Mouse (Mus musculus) telencephalon, adult 2 months (tissue): Measurements from ENCODE around the gene Ccdc59.

ENCODE experiments used
- DNase-seq: peaks from one replicate; pipeline ENCODE4 v3.0.0-alpha.2; 2011; ENCODE audit warnings: low read depth, low spot score

The Ccdc59 gene

DNA sequence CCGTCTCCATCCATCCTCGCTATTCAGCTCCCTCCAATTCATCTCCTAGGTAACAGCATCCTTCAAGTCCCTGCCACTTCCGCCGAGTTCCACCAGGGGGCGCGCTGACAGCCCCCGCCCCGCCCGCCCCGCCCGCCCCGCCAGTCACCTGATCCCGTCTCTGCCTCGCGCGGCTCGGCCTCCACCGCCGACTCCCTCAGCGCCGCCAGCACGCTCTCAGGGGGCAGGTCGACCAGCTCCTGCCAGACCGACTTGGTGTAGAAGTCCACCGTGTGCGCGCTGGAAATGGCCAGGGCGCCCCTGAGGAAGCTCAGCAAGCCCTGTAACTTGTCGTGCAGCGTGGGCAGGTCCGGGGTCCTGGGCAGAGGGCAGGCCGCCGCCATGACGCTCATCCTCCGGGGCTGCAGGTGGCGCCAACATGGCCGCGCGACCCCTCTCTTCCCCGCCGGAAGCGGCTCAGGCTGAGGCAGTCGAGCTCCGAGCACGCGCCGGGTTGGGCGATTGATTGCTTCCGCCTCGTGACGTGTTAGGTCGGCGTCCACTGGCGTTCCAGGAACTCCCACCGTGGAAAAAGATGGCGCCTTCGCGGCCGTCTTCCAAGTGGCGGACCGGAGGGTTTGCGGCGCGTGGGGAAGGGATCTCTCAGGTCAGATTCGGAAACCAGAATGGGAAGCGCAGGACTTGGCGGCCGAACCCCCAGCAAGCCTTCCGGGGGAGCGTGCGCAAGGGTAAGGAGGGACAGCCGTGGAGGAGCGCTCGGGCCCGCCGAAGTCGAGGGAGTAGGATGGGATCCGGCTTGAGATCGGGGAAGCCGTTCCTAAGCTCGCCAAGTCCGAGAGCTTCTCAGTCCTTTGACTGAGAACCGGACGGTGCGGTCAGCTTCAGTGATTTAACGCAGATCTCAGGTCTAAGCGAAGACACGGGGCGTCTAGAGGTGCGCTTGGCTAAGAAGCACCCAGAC is at the start of gene Ccdc59, which contains the start of gene Mettl25:
Gene Ccdc59 (plus strand): TSS at position 140 of the 961 bp plus-strand sequence.
Gene Mettl25 (minus strand): TSS at position 453 of the 961 bp plus-strand sequence.
- DNase-seq: peak; percentile 97

DNA sequence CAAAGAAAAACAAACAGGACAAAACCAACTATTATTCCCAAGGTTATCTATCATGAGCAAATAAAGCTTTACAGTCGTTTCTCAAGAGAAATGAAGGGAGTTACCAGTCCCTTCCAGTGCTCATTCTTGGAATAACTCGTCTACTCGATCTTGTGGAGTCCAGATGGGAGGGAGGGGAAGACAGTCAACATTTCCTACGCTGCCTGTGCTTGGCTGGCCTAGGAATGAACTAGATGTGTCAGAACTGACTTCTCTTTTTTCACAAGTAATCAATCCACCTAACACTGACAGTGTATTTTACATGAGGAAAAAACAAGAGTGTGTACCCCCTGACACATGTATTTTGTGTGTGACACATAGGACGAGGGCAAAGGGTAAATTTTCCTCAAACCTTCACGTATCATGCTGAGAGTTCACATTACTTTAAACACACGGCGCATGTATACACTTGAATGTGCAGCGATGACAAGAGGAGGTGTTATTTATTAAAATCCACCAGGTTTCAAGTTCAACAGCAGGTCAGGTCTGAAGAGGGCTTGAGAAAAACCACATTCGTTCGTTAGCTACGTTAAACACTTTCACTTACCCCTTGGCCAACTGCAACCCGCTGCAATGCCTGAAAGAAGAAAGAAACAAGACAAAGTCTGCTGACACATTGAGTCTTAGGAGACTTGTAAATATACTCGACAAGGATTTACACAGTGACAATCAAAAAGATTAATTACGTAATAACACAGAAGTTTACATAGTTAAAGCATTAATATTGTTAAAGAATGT is 46.9 kb upstream of the Ccdc59 start:
- no peak for DNase-seq

DNA sequence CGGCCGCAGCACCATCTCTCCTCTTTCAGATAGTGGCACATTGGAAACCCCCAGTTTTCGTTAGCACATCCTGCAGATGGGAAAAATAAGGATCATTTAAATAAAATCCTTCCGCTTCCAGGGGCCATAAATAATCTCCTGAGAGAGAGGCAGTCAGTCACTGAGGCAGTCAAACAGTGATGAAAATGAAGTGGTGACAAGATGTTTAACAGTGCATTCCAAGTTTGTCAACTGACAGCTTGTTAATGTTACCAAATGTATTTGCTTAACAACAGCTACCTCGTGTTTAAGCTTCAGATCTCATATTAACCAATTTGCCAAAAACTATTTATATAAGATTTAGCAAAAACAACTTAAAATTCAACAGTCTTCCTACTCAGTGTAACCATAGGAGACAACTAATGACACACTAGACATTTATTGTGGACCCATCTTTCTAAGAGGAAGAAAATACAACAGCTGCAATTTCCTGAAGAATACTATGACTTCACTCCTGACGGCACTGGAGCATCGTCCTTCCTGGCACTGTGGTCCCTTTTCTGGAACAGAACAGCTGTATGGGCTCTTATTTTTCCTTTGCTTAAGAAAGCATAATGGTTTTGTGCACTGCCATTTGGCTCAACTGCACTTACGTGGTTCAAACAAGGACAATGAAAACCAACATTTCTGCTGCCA is 43.5 kb upstream of the Ccdc59 start:
- no peak for DNase-seq

DNA sequence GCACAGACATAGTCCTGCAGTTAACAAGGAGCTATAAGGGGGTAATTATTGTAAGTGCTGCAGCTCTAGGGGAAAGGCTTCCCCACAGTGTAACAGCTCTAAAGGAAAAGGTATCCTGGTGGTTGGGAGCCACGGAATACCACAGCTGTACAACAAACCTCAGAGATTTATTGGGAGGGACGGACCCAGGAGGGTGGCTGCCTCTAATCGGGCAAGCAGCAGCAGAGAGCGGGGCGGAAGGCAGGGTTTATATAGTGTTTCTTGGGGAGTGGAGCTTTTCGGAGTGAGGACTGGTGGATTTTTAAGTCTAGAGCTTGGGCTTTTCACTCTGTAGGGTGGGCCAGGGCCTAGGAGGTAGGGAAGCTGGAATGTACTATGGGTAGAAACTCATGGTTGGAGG is 39.7 kb upstream of the Ccdc59 start:
- DNase-seq: no peak

DNA sequence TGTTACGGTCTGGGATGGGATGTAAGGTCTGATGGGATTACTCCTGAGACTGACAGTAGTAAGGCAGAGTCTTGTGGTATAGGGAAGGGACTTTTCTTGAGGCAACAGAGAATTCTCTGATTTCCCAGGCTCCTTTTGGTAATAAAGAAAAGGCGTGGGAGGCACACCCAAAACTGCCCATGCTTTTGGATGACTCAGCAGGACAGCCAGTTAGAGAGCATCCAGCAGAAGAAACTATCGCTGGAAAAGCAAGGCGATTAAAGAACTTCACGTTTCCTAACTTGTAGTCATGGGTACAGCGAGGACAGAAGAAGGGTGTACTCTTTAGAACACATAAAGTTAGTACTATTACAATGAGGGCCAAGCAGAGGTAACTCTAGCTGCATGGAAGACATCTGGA is 38.7 kb upstream of the Ccdc59 start:
- DNase-seq: no peak

DNA sequence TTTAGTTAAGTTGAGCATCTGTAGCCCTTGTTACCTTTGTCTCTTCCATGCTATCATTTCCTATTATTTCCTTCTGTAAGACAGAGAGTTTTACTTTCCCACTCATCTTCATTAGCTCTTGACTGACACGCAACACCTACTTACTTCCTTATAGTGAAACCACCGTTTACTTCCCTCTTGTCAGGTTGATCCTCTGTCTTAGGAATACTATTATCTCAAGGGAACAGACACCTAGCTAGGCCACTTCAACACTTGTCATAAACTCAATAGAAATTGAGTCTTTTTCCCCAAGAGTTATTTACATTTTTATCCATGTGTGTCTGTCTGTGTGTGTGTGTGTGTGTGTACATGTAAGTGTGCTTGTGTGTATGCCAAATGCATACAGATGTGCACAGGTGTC is 37.4 kb upstream of the Ccdc59 start:
- DNase-seq: no peak

DNA sequence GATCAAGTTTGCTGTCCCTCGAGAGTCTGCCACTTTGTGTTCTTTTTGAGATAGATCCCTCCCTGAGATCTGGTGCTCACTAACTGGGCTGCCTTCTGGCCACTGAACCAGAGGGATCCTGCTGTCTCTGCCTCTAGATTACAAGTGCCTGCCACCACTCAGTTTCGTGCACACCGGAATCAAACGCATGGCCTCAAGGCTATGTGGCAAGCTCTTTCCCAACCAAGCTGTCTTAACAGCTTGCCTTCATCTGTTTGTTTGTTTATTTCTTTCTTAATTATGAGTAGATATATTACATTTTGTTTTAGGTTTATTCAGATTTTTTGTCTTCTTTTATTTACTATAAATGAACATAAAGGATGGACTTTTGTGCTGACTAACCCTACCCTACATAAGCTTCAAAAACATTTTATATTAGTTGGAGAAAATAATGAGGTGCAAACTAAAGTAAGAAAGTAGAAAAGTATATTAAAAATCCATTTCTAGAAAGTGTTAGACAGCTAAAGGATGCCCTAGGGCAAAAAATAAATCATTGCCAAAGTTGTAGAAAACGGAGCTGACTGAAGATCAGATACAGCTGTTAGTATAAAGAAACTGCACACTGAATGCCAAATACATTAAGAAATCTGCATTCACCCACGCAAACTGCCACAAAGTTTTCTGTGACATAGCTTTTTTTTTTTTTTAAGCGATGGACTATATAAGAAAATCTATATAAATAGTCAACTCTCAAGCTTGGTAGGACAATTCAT is 34.4 kb upstream of the Ccdc59 start:
- DNase-seq: no peak

DNA sequence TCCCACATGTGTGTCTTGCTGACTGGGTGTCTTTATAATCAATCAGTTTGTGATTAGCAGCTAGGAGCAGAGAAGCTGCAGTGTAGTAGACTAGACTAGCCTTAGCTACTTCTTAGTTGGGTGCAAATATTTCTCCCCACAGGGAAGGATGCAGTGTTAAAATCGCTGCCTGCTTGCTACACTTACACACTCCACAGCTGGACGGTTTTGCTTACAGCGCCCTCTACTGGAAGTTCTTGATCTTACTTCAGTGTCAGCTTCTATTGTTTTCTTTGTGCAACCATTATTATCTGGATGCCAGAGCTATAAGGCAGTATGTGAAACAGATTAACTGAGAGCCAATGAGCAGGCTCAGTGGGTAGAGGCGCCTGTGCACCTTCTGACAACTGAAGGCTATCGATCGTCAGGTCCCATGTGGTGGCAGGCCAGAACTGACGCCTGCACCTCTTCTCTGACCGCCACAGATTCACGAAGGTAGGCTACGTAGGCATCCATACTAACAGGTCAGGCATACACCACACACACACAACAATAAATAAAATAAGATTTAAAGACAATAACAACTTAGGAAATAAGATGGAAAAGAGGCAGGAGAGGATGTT is 6.1 kb upstream of the Ccdc59 start:
- DNase-seq: no peak

DNA sequence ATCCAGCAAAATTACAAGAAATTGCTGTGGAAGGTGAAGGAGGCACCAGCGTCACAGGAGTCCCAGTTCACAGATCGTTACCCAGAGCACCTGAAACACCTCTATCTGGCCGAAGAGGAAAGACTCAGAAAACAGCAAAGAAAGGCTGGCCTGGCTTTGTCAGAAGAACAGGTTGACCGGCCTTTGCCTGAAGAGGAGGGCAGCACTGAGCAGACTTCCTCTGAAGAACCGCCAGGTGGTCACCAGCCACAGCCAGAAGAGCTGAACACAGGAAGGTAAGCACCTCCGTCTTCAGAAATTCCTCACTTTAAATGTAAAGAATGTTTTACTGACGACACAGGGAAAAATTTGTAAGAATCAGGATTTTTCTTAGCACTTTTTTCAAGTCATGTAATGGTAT is 1.7 kb downstream of the Ccdc59 start:
- no peak for DNase-seq

DNA sequence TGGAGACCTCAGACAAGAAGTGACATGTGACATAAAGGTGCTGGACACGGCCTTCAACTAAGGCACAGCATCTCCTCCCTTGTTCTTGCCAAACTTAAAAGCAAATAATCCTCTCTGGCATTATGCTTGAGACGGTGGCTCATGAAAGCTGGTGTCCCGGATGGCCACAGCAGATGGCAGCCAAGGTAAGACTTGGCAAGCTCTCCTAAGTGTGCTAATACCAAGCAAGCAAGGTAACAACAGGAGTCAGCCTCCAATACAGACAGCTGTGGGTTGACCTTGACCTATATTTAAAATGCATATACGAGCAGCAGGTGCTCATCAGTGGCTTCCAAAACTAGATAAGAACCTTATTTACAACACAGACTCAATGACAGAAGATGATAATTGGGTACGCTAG is 9.4 kb downstream of the Ccdc59 start:
- DNase-seq: no peak

DNA sequence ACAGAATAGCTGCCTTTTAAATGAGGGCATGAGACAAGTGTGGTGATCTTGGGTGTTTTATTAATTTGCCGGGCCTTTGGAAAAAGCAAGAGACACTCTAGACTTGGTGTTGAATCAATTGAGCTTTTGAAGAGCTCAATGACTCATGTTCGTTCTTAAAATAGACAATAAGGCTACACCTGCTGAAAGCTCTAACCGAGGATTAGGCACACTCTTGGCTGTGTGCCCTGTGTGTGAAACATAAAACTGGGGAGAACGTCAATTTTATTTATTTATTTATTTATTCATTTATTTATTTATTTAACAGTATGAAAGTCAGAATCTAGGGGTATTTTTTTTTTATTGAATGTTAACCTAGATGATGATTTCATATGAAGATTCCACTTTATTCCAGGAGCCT is 10.3 kb downstream of the Ccdc59 start:
- no peak for DNase-seq

DNA sequence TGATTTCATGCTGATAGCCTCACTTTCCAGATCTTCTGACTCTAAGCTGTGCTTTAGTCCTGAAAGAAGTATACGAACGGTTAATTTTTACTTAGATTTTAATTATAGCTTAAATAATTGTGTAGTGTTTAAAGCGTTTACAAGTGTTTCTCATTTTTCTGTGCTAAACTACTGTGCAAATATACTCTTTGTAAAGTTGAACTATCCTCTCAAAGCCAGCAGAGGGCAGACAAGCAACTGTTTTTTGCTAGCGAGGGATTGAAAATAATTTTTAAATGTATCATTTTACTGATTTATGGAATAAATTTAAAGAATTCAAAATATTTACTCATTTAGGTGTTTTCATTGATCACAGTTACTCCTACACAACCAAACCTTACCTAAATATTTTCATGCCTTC is 26.4 kb downstream of the Ccdc59 start:
- DNase-seq: no peak
